Mouse (Mus musculus) E14TG2a.4 (cell line): Measurements from ENCODE around the gene Kat14.

ENCODE experiments used
- CTCF ChIP-seq: conservative IDR thresholded peaks from 2 replicates; pipeline ENCODE4 v1.5.1; 2014; ENCODE audit warnings: low read length
- NANOG ChIP-seq: IDR thresholded peaks from 2 replicates; pipeline ENCODE4 v1.6.1; 2014; ENCODE audit warnings: borderline replicate concordance, low read length, mixed read lengths
- POU5F1 ChIP-seq: IDR thresholded peaks from 2 replicates; pipeline ENCODE4 v1.6.1; 2014; ENCODE audit warnings: low read length, borderline replicate concordance

DNA sequence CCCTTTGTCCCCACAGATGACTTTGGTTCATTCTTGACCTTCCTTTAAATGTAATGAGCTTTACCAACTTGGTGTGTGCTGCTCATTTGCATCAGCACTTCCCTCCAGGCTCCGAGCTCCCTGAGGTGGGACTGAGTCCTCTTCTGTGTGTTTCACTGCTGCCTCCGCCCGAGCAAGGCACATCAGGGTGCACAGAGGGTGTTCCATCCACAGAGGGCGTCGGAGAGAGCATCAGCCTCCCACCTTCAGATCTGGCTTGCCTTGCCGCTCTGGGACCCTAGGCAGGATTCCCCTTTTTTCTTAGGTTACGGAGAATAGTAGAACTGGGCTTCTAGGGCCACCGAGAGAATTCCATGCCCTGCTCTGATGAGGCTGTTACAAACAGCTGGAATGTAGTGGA, 48.1 kb downstream of the Kat14 start:
- TF ChIP-seq CTCF (0 out of 2 replicates have a peak, but pooled peaks have one; percentile 9), POU5F1 (no peak), NANOG (no peak)
